Mouse (Mus musculus) kidney, adult 2 months (tissue): ENCODE results near the gene Ice2. TPM values are rescaled to one million over a fixed set of nuclear protein-coding genes. Genes with fewer than 3 reads are reported as not detected.

Source experiments
- DNase-seq: peaks from one replicate; pipeline ENCODE4 v3.0.0; 2021
- H3K27ac ChIP-seq: fragments of 200-500 bp; 2 replicates; pipeline ENCODE4 v1.5.1; 2012; ENCODE audit warnings: low read depth, low read length, control low read depth, inconsistent platforms; ENCODE audit not compliant: insufficient read depth
- H3K27me3 ChIP-seq: fragments of 200-500 bp; replicated peaks from 2 replicates; pipeline ENCODE4 v1.6.1; 2012; ENCODE audit warnings: mild to moderate bottlenecking, moderate library complexity, low read length, inconsistent platforms; ENCODE audit not compliant: control insufficient read depth, insufficient read depth
- H3K36me3 ChIP-seq: fragments of 200-500 bp; 2 replicates; pipeline ENCODE4 v1.6.1; 2012; ENCODE audit warnings: mild to moderate bottlenecking, moderate library complexity, low read length, inconsistent platforms; ENCODE audit not compliant: control insufficient read depth, insufficient read depth
- H3K4me1 ChIP-seq: fragments of 200-500 bp; 2 replicates; pipeline ENCODE4 v1.6.1; 2011; ENCODE audit warnings: low read length; ENCODE audit not compliant: control insufficient read depth, insufficient read depth
- H3K4me3 ChIP-seq: fragments of 200-500 bp; 2 replicates; pipeline ENCODE4 v1.5.1; 2011; ENCODE audit warnings: mild to moderate bottlenecking, low read depth, low read length, control low read depth; ENCODE audit not compliant: insufficient read depth
- CTCF ChIP-seq: fragments of 200-500 bp; conservative IDR thresholded peaks from 2 replicates; pipeline ENCODE4 v1.5.1; 2011; ENCODE audit warnings: low read depth, mild to moderate bottlenecking, control low read depth, low read length, moderate library complexity, mixed read lengths; ENCODE audit not compliant: insufficient read depth, insufficient read length
- POLR2A ChIP-seq: fragments of 200-500 bp; IDR thresholded peaks from one replicate; pipeline ENCODE4 v1.6.1; 2011; ENCODE audit warnings: low read depth, low read length, control low read depth
- WGBS: fragments of 180-500 bp; shearing (Covaris S2); methylation state at CpG from one replicate; pipeline ENCODE4 v1.1.7; 2018; 5-methylcytosine and 5-hydroxymethylcytosine counted together
- polyA plus RNA-seq: library from polyadenylated mRNA; depleted of rRNA; stranded (reverse); fragments of >200 nt; gene quantifications from 2 replicates; pipeline ENCODE4 v1.2.3, GENCODE M21; 2012

Ice2 gene
- polyA plus RNA-seq, 1 experiment: 3.5 TPM

DNA sequence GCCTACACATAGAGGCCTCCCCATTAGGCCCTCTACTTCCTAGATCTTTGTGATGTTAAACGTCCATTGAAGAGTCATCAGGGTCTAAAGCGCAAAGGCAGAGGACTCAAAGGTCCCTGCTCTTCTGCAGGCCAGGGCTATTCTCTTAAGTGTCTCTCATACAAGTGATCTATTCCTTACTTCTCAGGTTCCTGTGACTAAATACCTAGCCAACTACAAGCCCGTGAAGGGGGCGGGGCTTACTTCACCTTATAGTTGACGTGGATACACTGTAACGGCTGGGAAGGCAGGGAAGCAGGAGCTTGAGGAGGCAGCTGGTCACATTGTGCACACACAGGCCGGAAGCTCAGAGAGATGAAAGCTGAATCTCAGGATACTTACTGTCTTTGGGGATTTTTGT is 62.2 kb downstream of the Ice2 start:
- H3K4me3 ChIP-seq: no peak overlapping the region
- H3K27ac ChIP-seq: 0 out of 2 replicates have a peak overlapping the region, but pooled peaks have one; percentile 58
- H3K36me3 ChIP-seq: no peaks in the 10 kb centered on the region
- no peak for DNase-seq
- no peaks in the 10 kb centered on the region for H3K27me3 ChIP-seq
- H3K4me1 ChIP-seq: peaks cover 22% of the 10 kb centered on the region
- TF ChIP-seq CTCF: no peak
- no peak for TF ChIP-seq POLR2A
- WGBS: 81% methylated on average over 7 of the region's 7 CpGs

DNA sequence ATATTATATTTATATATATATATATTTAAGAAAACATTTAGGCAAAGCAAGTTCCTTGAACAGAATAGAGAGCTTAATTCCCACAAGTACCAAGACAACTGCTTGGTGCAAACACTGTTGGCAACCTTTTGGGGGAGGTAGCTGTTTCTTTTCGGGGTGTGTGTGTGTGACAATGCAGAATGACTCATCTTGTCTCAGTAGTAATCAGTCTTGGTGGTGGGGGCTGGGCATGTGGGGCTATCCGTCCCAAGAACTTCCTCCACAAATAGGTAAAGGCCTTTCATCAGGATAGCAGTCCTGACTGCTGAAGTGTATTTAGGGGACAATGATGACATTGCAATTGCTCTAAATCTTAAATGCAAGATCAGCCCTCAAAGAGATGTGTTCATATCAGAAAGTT is 65.3 kb downstream of the Ice2 start:
- Histone ChIP-seq H3K4me3 (no peak overlapping the region), H3K27me3 (no peaks in the 10 kb centered on the region), H3K4me1 (peaks cover 14% of the 10 kb centered on the region), H3K36me3 (no peaks in the 10 kb centered on the region), H3K27ac (no peak overlapping the region)
- no peak for DNase-seq
- no peak for TF ChIP-seq POLR2A
- TF ChIP-seq CTCF: no peak
- 70% methylated on average over 2 of the region's 2 CpGs for WGBS

GRCm38 (mm10) chr9:69464109-69464756 is 66.5 kb downstream of the Ice2 start:
- Histone ChIP-seq H3K27me3 (no peaks in the 10 kb centered on the region), H3K4me1 (peaks cover 8% of the 10 kb centered on the region; the same call in 1 of the 2 replicates), H3K27ac (no peak overlapping the region), H3K4me3 (no peak overlapping the region), H3K36me3 (no peaks in the 10 kb centered on the region)
- 70% methylated on average over 6 of the region's 6 CpGs for WGBS
- TF ChIP-seq CTCF: no peak
- no peak for TF ChIP-seq POLR2A
- no peak for DNase-seq

DNA sequence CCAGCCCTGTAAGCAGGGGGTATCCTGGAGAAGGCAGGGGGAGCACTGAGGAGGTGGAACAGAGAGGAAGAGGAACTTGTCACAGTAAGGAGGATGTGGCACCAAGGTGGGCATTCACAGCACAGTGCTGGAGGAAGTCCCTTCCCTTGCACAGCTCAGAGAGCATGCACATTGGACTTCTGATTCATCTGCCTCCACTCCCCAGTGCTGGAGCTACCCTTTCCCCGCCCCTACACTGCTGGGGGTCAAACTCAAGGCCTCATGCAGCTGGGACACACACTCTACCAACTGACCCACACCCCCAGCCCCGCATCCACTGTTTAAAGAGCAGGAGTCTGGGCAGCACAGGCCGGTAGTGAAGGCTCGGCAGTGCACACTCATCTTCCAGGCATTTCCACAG is 68.4 kb downstream of the Ice2 start:
- H3K27ac ChIP-seq: no peak overlapping the region
- no peak overlapping the region for H3K4me3 ChIP-seq
- peaks cover 4% of the 10 kb centered on the region for H3K4me1 ChIP-seq
- no peaks in the 10 kb centered on the region for H3K36me3 ChIP-seq
- TF ChIP-seq POLR2A: no peak
- TF ChIP-seq CTCF: no peak
- 67% methylated on average over 4 of the region's 4 CpGs for WGBS
- H3K27me3 ChIP-seq: no peaks in the 10 kb centered on the region
- no peak for DNase-seq

DNA sequence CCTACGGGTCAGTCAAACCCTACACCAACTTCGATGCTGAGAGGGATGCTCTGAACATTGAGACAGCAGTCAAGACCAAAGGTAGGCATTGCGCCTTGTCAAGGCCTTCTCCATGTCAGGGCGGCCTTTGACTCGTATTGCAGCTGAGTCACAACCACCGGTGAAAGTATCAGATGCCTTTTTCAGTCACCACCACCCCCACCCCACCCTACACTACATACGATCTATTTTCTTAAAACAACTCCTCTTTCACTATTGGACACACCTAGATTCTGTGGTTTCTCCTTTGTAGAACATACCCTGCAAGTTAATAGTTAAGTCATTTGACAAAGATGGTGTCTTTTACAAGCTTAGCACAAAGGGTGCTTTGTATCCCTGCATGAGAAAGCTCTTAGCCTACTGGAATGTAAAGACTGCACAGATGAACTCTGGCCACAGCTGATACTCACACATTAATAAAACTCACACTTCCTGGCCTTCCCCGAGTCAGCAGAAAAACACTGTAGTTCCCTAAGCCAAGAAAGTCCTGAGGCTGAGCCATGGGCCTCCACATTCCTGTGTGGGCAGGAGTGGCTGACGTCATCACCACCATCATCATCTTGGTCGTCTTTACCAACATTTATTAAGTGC is 69.7 kb downstream of the Ice2 start:
- H3K4me3 ChIP-seq: no peak overlapping the region
- H3K27ac ChIP-seq: no peak overlapping the region
- 52% methylated on average over 10 of the region's 10 CpGs for WGBS
- H3K4me1 ChIP-seq: peaks cover 4% of the 10 kb centered on the region
- TF ChIP-seq CTCF (no peak), POLR2A (no peak)
- H3K27me3 ChIP-seq: no peaks in the 10 kb centered on the region
- no peak for DNase-seq
- H3K36me3 ChIP-seq: no peaks in the 10 kb centered on the region

- DNase-seq: peak; percentile 50
- TF ChIP-seq CTCF: no peak
- TF ChIP-seq POLR2A: no peak
- no peak overlapping the region for H3K4me3 ChIP-seq
- H3K27ac ChIP-seq: no peak overlapping the region
- H3K4me1 ChIP-seq: peaks cover 8% of the 10 kb centered on the region
- H3K27me3 ChIP-seq: no peaks in the 10 kb centered on the region
- no peaks in the 10 kb centered on the region for H3K36me3 ChIP-seq
- 25% methylated on average over 9 of the region's 9 CpGs for WGBS
These were observed 71.3 kb downstream of the Ice2 start for GRCm38 (mm10) chr9:69468991-69469390.

DNA sequence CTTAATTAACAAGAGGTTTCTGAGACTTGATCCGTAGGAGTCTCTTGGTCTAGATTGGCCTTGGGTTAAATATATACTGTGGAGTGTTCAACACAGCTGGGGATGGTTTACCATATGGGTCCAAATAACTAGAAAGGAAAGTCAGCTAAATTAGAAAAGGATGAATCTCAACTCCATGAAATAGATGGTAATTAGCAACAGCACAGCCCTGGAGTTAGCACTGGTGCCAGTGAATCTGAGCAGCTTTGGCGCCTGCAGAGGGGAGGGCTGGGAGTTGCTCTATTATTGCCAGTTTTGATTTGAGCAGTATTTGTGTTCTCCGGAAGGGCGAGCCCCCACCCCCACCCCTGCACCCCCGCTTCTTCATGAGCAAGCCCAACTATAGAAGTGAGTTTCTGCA is 72.7 kb downstream of the Ice2 start:
- H3K27me3 ChIP-seq: no peaks in the 10 kb centered on the region
- DNase-seq: no peak
- H3K4me1 ChIP-seq: peaks cover 8% of the 10 kb centered on the region
- TF ChIP-seq POLR2A (no peak), CTCF (no peak)
- 51% methylated on average over 5 of the region's 5 CpGs for WGBS
- no peaks in the 10 kb centered on the region for H3K36me3 ChIP-seq
- H3K4me3 ChIP-seq: no peak overlapping the region
- no peak overlapping the region for H3K27ac ChIP-seq
